Mouse (Mus musculus): Measurements from ENCODE around the gene Frmd7. TPM values are rescaled to one million over a fixed set of nuclear protein-coding genes. Genes with fewer than 3 reads are reported as not detected.

Frmd7 gene
- polyA plus RNA-seq, 1 experiment from 2014 or later, result not detected

DNA sequence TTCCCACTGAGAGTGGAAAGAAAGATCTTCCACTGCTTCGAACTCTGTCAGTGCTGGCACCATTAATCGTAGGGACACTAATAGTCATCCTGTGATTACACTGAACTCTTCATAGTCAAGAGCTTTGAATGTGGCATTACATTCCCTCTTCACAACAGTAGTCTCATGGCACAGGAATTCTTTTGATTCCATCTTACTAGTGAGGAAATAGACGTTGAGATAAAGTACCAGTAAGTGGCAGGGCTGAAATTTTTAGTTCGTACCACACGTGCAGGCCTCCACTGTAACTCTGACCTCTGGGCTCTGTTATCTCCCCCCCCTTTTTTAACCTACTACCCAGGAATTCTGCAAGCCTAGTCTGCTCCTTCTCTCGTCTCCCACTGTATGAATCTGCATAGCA, 20.4 kb upstream of the Frmd7 start:
- 55% methylated on average over 6 of the region's 6 CpGs for WGBS
- H3K4me2 ChIP-seq (ENCODE audit: low read length), result no peak overlapping the region

GRCm38 (mm10) chrX:50948633-50949032, 6.1 kb upstream of the Frmd7 start:
- DNase-seq (ENCODE audit: low spot score), result no peak
- Histone ChIP-seq H3K36me3 (ENCODE audit: control insufficient read depth, insufficient read depth, low read length) (no peaks in the 10 kb centered on the region), H3K4me2 (ENCODE audit: low read length) (no peak overlapping the region), H3K9me3 (ENCODE audit: control insufficient read depth, low read length) (no peaks in the 10 kb centered on the region), H3K9ac (ENCODE audit: low read length) (no peak overlapping the region), H3K27me3 (replicated peaks; ENCODE audit: control insufficient read depth, insufficient read depth, low read length) (no peaks in the 10 kb centered on the region), H3K27ac (ENCODE audit: low read depth) (no peak overlapping the region), H3K4me3 (ENCODE audit: low read depth, low read length) (no peak overlapping the region), H3K4me1 (replicated peaks; ENCODE audit: control insufficient read depth, insufficient read depth, low read length) (no peaks in the 10 kb centered on the region)
- ATAC-seq (replicated peaks; ENCODE audit: low FRiP score, low TSS enrichment, low read depth), result no peak
- WGBS, result 30% methylated on average over 2 of the region's 2 CpGs

More for the DNA sequence above, 20.4 kb upstream of the Frmd7 start:
- Histone ChIP-seq H3K36me3 (ENCODE audit: control insufficient read depth, insufficient read depth, low read length) (no peaks in the 10 kb centered on the region), H3K9ac (ENCODE audit: low read length) (no peak overlapping the region), H3K27ac (ENCODE audit: low read depth) (no peak overlapping the region), H3K27me3 (replicated peaks; ENCODE audit: control insufficient read depth, insufficient read depth, low read length) (0 out of 2 replicates have a peak, but pooled peaks cover 5% of the 10 kb centered on the region), H3K4me1 (replicated peaks; ENCODE audit: control insufficient read depth, insufficient read depth, low read length) (no peaks in the 10 kb centered on the region), H3K4me3 (ENCODE audit: low read depth, low read length) (no peak overlapping the region), H3K9me3 (ENCODE audit: control insufficient read depth, low read length) (no peaks in the 10 kb centered on the region)
- no peak for DNase-seq (ENCODE audit: low spot score)
- no peak for ATAC-seq (replicated peaks; ENCODE audit: low FRiP score, low TSS enrichment, low read depth)

DNA sequence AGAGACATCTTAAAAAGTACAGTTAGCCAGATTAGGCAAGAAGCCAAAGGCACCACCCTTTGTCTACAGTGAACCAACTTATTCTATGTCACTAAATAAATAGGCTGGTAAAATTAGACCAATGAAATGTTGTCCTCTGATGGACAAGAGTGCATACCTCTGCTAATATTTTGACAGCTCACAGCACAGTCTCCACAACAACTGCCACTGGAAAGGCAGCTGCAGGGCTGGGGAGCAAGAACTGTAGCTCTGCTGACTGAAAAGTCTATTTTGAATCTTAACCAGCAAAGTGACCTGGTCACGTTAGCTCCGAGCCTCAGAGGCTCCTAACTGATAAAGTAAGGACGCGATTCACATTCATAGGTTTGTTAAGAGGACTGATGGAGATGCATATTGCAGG, 5.6 kb upstream of the Frmd7 start:
- 78% methylated on average over 4 of the region's 4 CpGs for WGBS
- DNase-seq (ENCODE audit: low spot score), result no peak
- no peaks in the 10 kb centered on the region for H3K9me3 ChIP-seq (ENCODE audit: control insufficient read depth, low read length)

DNA sequence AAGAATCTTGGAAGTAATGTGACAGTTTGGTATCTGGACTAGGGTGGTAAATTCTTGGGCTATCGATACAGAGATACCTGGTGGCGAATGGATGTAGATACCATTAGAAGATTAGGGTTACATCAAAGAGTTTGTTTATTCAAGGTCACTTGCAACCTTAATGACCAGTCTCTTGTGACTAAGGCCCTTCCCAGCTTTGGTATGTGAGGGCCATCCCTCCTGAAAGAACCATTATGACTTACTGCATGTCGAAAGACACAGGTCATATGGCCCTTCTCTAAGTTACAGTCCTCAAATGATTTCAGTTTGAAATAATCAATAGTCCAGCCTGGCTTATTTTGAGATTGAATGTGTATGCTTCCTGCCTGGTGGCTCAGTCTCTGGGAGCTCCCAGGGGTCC, 5.4 kb downstream of the Frmd7 start:
- H3K27me3 ChIP-seq (replicated peaks; ENCODE audit: control insufficient read depth, insufficient read depth, low read length), result no peaks in the 10 kb centered on the region
- H3K9ac ChIP-seq (ENCODE audit: low read length), result no peak overlapping the region
- no peak for DNase-seq (ENCODE audit: low spot score)
- H3K27ac ChIP-seq (ENCODE audit: low read depth), result no peak overlapping the region
- 60% methylated on average over 3 of the region's 3 CpGs for WGBS
- H3K36me3 ChIP-seq (ENCODE audit: control insufficient read depth, insufficient read depth, low read length), result no peaks in the 10 kb centered on the region
- no peak overlapping the region for H3K4me2 ChIP-seq (ENCODE audit: low read length)
- ATAC-seq (replicated peaks; ENCODE audit: low FRiP score, low TSS enrichment, low read depth), result no peak
- H3K4me3 ChIP-seq (ENCODE audit: low read depth, low read length), result no peak overlapping the region
- no peaks in the 10 kb centered on the region for H3K9me3 ChIP-seq (ENCODE audit: control insufficient read depth, low read length)
- H3K4me1 ChIP-seq (replicated peaks; ENCODE audit: control insufficient read depth, insufficient read depth, low read length), result no peaks in the 10 kb centered on the region

More for the DNA sequence above, 5.6 kb upstream of the Frmd7 start:
- ATAC-seq (replicated peaks; ENCODE audit: low FRiP score, low TSS enrichment, low read depth), result no peak
- Histone ChIP-seq H3K36me3 (ENCODE audit: control insufficient read depth, insufficient read depth, low read length) (no peaks in the 10 kb centered on the region), H3K9ac (ENCODE audit: low read length) (no peak overlapping the region), H3K4me2 (ENCODE audit: low read length) (no peak overlapping the region), H3K4me3 (ENCODE audit: low read depth, low read length) (no peak overlapping the region), H3K27me3 (replicated peaks; ENCODE audit: control insufficient read depth, insufficient read depth, low read length) (no peaks in the 10 kb centered on the region), H3K27ac (ENCODE audit: low read depth) (no peak overlapping the region), H3K4me1 (replicated peaks; ENCODE audit: control insufficient read depth, insufficient read depth, low read length) (no peaks in the 10 kb centered on the region)

GRCm38 (mm10) chrX:50930309-50930708, 12.2 kb downstream of the Frmd7 start:
- H3K4me2 ChIP-seq (ENCODE audit: low read length), result no peak overlapping the region
- DNase-seq (ENCODE audit: low spot score) (no peak), ATAC-seq (replicated peaks; ENCODE audit: low FRiP score, low TSS enrichment, low read depth) (no peak)
- 40% methylated on average over 3 of the region's 3 CpGs for WGBS
- no peaks in the 10 kb centered on the region for H3K9me3 ChIP-seq (ENCODE audit: control insufficient read depth, low read length)
- no peak overlapping the region for H3K9ac ChIP-seq (ENCODE audit: low read length)
- no peaks in the 10 kb centered on the region for H3K36me3 ChIP-seq (ENCODE audit: control insufficient read depth, insufficient read depth, low read length)
- H3K4me1 ChIP-seq (replicated peaks; ENCODE audit: control insufficient read depth, insufficient read depth, low read length), result no peaks in the 10 kb centered on the region
- H3K4me3 ChIP-seq (ENCODE audit: low read depth, low read length), result no peak overlapping the region
- no peak overlapping the region for H3K27ac ChIP-seq (ENCODE audit: low read depth)
- H3K27me3 ChIP-seq (replicated peaks; ENCODE audit: control insufficient read depth, insufficient read depth, low read length), result no peaks in the 10 kb centered on the region

- H3K27ac ChIP-seq (ENCODE audit: low read depth), result no peak overlapping the region
- no peaks in the 10 kb centered on the region for H3K36me3 ChIP-seq (ENCODE audit: control insufficient read depth, insufficient read depth, low read length)
- H3K9ac ChIP-seq (ENCODE audit: low read length), result no peak overlapping the region
- no peak overlapping the region for H3K4me2 ChIP-seq (ENCODE audit: low read length)
- no peaks in the 10 kb centered on the region for H3K27me3 ChIP-seq (replicated peaks; ENCODE audit: control insufficient read depth, insufficient read depth, low read length)
- no peak overlapping the region for H3K4me3 ChIP-seq (ENCODE audit: low read depth, low read length)
- 58% methylated on average over 10 of the region's 10 CpGs for WGBS
- H3K9me3 ChIP-seq (ENCODE audit: control insufficient read depth, low read length), result no peaks in the 10 kb centered on the region
- ATAC-seq (replicated peaks; ENCODE audit: low FRiP score, low TSS enrichment, low read depth) (no peak), DNase-seq (ENCODE audit: low spot score) (no peak)
- no peaks in the 10 kb centered on the region for H3K4me1 ChIP-seq (replicated peaks; ENCODE audit: control insufficient read depth, insufficient read depth, low read length)
Measured at GRCm38 (mm10) chrX:50926893-50927545, 15.5 kb downstream of the Frmd7 start.

- no peak for DNase-seq (ENCODE audit: low spot score)
- peak overlapping the region; percentile 4; the same call in 1 of the 2 replicates for H3K4me2 ChIP-seq (ENCODE audit: low read length)
- 55% methylated on average over 18 of the region's 18 CpGs for WGBS
- H3K27me3 ChIP-seq (replicated peaks; ENCODE audit: control insufficient read depth, insufficient read depth, low read length), result 0 out of 2 replicates have a peak, but pooled peaks cover 1% of the 10 kb centered on the region
- H3K36me3 ChIP-seq (ENCODE audit: control insufficient read depth, insufficient read depth, low read length), result no peaks in the 10 kb centered on the region
- H3K4me1 ChIP-seq (replicated peaks; ENCODE audit: control insufficient read depth, insufficient read depth, low read length), result no peaks in the 10 kb centered on the region
- no peaks in the 10 kb centered on the region for H3K9me3 ChIP-seq (ENCODE audit: control insufficient read depth, low read length)
- H3K27ac ChIP-seq (ENCODE audit: low read depth), result no peak overlapping the region
- H3K9ac ChIP-seq (ENCODE audit: low read length), result no peak overlapping the region
- no peak overlapping the region for H3K4me3 ChIP-seq (ENCODE audit: low read depth, low read length)
- peak; percentile 27; the same call in 1 of the 2 replicates for ATAC-seq (replicated peaks; ENCODE audit: low FRiP score, low TSS enrichment, low read depth)
Measured at GRCm38 (mm10) chrX:50924629-50925364, 17.7 kb downstream of the Frmd7 start.

- H3K4me2 ChIP-seq (ENCODE audit: low read length), result no peak overlapping the region
- H3K27ac ChIP-seq (ENCODE audit: low read depth), result no peak overlapping the region
- H3K9me3 ChIP-seq (ENCODE audit: control insufficient read depth, low read length), result no peaks in the 10 kb centered on the region
- H3K4me3 ChIP-seq (ENCODE audit: low read depth, low read length), result no peak overlapping the region
- WGBS, result 48% methylated on average over 3 of the region's 3 CpGs
- H3K9ac ChIP-seq (ENCODE audit: low read length), result no peak overlapping the region
- no peaks in the 10 kb centered on the region for H3K36me3 ChIP-seq (ENCODE audit: control insufficient read depth, insufficient read depth, low read length)
- H3K4me1 ChIP-seq (replicated peaks; ENCODE audit: control insufficient read depth, insufficient read depth, low read length), result no peaks in the 10 kb centered on the region
- 0 out of 2 replicates have a peak, but pooled peaks cover 2% of the 10 kb centered on the region for H3K27me3 ChIP-seq (replicated peaks; ENCODE audit: control insufficient read depth, insufficient read depth, low read length)
- ATAC-seq (replicated peaks; ENCODE audit: low FRiP score, low TSS enrichment, low read depth), result no peak
- DNase-seq (ENCODE audit: low spot score), result no peak
Measured at GRCm38 (mm10) chrX:50918754-50919153, 23.8 kb downstream of the Frmd7 start.
